Mouse (Mus musculus): ENCODE results near the gene Kif5a. TPM values are rescaled to one million over a fixed set of nuclear protein-coding genes. Genes with fewer than 3 reads are reported as not detected.
A peak's percentile ranks its signal among the peaks of the same experiment; 100 is the strongest.

Kif5a gene
- polyA plus RNA-seq, 1 experiment from 2014 or later = 0.70 TPM

DNA sequence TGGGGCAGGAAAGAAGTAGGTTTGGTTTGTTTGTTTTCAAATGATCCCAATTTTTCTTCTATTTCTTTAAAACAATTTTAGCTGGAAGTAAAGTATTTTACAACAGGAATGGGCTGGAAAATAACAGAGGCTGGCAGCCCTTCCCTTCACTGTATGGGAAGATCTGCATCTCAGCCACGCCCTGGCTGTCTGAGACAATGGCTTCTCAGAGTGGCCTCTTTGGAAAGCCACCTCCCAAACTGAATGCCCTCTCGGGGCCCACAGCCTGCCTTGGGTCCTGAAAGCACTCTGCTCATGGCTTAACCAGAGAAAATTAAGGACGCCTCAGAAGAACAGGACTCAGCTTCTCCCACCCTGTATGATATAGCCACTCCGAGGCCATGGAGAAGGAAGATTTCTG, 6.7 kb upstream of the Kif5a start:
- no peak overlapping the region for H3K4me2 ChIP-seq (ENCODE audit: low read depth, low read length)
- no peaks in the 10 kb centered on the region for H3K9me3 ChIP-seq (replicated peaks; ENCODE audit: control insufficient read depth, low read length)
- H3K9ac ChIP-seq (ENCODE audit: low read length) = no peak overlapping the region
- H3K36me3 ChIP-seq (ENCODE audit: control insufficient read depth, insufficient read depth) = peaks cover 29% of the 10 kb centered on the region
- H3K4me1 ChIP-seq (ENCODE audit: control insufficient read depth, insufficient read depth, low read length) = peaks cover 22% of the 10 kb centered on the region
- ATAC-seq (replicated peaks; ENCODE audit: extremely low read depth, insufficient read depth, low FRiP score) = no peak
- no peak overlapping the region for H3K27ac ChIP-seq (ENCODE audit: low read length)
- 81% methylated on average over 4 of the region's 4 CpGs for WGBS
- H3K4me3 ChIP-seq (ENCODE audit: low read length) = no peak overlapping the region
- no peaks in the 10 kb centered on the region for H3K27me3 ChIP-seq (ENCODE audit: control insufficient read depth, insufficient read depth, low read length)

DNA sequence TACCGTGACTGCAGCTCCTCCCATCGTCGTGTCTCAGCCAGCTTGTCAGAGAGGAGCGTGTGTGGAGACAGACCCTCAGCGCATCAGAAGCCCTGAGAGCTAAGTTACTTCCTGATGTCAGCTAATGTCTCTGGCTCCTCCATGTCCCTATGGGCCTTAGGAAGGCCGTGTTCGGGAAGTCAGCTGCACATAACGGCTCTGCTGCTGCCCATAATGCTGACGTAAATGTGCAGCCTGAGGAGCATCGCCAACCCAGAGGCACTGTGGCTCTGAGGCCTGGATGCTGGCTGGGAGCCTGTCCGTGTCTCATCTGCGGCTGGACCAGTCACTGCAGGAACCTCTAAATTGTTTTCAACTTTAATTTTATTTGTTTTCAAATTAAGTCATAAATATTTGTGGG, 5.9 kb upstream of the Kif5a start:
- peaks cover 22% of the 10 kb centered on the region for H3K4me1 ChIP-seq (ENCODE audit: control insufficient read depth, insufficient read depth, low read length)
- ATAC-seq (replicated peaks; ENCODE audit: extremely low read depth, insufficient read depth, low FRiP score) = no peak
- H3K4me3 ChIP-seq (ENCODE audit: low read length) = no peak overlapping the region
- no peaks in the 10 kb centered on the region for H3K9me3 ChIP-seq (replicated peaks; ENCODE audit: control insufficient read depth, low read length)
- WGBS = 75% methylated on average over 12 of the region's 12 CpGs
- H3K27ac ChIP-seq (ENCODE audit: low read length) = 0 out of 2 replicates have a peak overlapping the region, but pooled peaks have one; percentile 36
- H3K36me3 ChIP-seq (ENCODE audit: control insufficient read depth, insufficient read depth) = peaks cover 26% of the 10 kb centered on the region
- H3K4me2 ChIP-seq (ENCODE audit: low read depth, low read length) = no peak overlapping the region
- no peak overlapping the region for H3K9ac ChIP-seq (ENCODE audit: low read length)
- H3K27me3 ChIP-seq (ENCODE audit: control insufficient read depth, insufficient read depth, low read length) = peaks cover 4% of the 10 kb centered on the region; the same call in 1 of the 2 replicates

DNA sequence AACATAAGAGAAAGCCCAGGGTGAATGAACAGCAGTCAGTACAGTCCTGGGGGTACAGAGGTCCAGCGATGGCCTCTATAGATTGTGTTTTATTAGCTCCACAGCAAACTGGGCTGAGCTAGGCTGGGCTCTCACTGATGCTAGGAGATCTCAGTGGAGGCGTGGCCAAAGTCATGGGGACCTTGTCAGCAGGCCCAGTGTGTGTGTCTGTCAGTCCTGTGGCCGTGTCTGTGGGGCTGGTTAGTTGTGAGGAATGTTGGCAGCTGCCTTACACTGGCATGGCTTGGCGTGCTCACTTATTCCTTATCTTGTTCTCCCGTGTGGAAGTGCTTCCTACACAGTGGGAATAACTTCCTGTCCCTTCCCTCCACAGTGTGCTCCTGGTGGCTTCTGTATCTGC, 5.3 kb upstream of the Kif5a start:
- WGBS = 44% methylated on average over 5 of the region's 5 CpGs
- no peaks in the 10 kb centered on the region for H3K9me3 ChIP-seq (replicated peaks; ENCODE audit: control insufficient read depth, low read length)
- no peak for ATAC-seq (replicated peaks; ENCODE audit: extremely low read depth, insufficient read depth, low FRiP score)
- H3K27me3 ChIP-seq (ENCODE audit: control insufficient read depth, insufficient read depth, low read length) = peaks cover 7% of the 10 kb centered on the region
- H3K9ac ChIP-seq (ENCODE audit: low read length) = peak overlapping the region; percentile 4; the same call in 1 of the 2 replicates
- peaks cover 26% of the 10 kb centered on the region for H3K36me3 ChIP-seq (ENCODE audit: control insufficient read depth, insufficient read depth)
- H3K4me1 ChIP-seq (ENCODE audit: control insufficient read depth, insufficient read depth, low read length) = peaks cover 21% of the 10 kb centered on the region
- no peak overlapping the region for H3K4me3 ChIP-seq (ENCODE audit: low read length)
- no peak overlapping the region; the same call in 1 of the 2 replicates for H3K4me2 ChIP-seq (ENCODE audit: low read depth, low read length)
- peak overlapping the region; percentile 36; the same call in 1 of the 2 replicates for H3K27ac ChIP-seq (ENCODE audit: low read length)

DNA sequence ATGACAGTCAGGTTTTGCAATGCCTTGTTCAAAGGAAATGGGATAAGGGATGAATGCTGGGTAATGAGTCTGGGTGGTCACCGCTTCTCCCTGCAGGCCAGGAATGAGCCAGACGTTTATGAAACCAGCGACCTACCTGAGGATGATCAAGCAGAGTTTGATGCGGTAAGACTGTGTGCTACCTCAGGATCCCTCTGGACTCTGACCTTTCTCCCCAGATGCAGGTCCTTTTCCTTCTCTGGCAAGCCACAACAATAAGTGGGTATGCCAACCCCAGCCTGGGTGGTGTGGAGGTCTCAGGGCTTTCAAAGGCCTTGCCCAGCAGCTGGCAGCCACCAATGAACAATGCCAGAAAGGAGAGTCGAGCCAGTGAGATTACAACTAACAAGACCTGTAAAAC, 4.2 kb upstream of the Kif5a start:
- Histone ChIP-seq H3K9ac (ENCODE audit: low read length) (peak overlapping the region; percentile 94), H3K4me1 (ENCODE audit: control insufficient read depth, insufficient read depth, low read length) (peaks cover 25% of the 10 kb centered on the region), H3K4me2 (ENCODE audit: low read depth, low read length) (peak overlapping the region; percentile 86), H3K4me3 (ENCODE audit: low read length) (peak overlapping the region; percentile 69), H3K36me3 (ENCODE audit: control insufficient read depth, insufficient read depth) (peaks cover 17% of the 10 kb centered on the region), H3K27me3 (ENCODE audit: control insufficient read depth, insufficient read depth, low read length) (peaks cover 17% of the 10 kb centered on the region), H3K27ac (ENCODE audit: low read length) (no peak overlapping the region), H3K9me3 (replicated peaks; ENCODE audit: control insufficient read depth, low read length) (no peaks in the 10 kb centered on the region)
- ATAC-seq (replicated peaks; ENCODE audit: extremely low read depth, insufficient read depth, low FRiP score) = no peak
- WGBS = 61% methylated on average over 5 of the region's 5 CpGs

DNA sequence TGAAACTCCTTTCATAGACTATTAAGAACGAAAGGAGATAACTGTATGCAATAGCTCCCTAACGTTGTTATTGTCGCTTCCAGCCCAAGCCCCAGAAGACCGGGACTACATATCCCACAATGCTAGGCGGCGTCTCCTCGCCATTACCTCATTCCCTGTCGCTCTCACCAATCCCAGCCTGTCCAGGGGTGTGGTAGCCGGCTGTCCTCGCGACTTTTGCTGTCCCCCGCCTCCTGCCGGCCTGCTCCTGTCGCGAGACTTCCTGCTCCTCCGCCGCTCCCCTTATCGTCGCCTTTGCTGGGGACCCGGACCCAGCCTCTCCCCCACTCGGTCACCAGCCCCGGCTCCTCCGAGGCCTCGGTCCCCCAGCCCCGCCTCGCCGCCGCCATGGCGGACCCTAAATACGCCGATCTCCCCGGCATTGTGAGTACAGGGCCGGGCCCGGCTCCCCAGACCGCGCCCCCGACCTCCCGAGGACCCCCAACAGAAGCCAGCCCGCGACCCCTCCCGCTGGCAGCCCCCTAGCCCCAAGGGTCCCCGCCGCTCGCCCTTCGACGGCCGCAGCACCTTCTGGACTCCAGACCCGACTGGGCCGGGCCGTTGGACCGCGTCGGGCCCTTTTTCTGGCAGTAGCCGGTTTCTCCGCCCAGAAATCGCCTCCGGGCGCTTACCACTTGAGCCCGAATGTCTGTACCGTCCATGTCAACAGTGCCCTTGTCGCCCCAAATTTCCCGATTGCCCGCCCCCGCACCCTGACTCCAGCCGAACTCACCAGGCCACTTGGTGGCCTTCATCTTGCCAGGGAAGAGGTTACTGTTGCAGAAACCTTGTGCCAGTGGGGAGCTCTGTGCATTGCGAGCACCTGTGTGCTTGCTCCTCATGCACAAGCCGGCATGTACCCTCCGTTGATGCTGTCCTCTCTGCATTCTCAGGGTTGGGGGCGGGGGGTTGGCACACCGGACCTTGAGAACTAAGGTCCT, 3.3 kb upstream of the Kif5a start, which contains the start of gene Dctn2:
Gene Dctn2 (plus strand): TSS at position 257 of the 980 bp plus-strand sequence.
- peak within 1 kb of the TSS; percentile 86 for H3K4me2 ChIP-seq (ENCODE audit: low read depth, low read length)
- no peaks in the 10 kb centered on the region for H3K9me3 ChIP-seq (replicated peaks; ENCODE audit: control insufficient read depth, low read length)
- peaks cover 24% of the 10 kb centered on the region for H3K27me3 ChIP-seq (ENCODE audit: control insufficient read depth, insufficient read depth, low read length)
- WGBS = under 1% methylated on average over 69 of the region's 70 CpGs
- ATAC-seq (replicated peaks; ENCODE audit: extremely low read depth, insufficient read depth, low FRiP score) = peak; percentile 99
- H3K27ac ChIP-seq (ENCODE audit: low read length) = peak within 1 kb of the TSS; percentile 72
- peaks cover 12% of the 10 kb centered on the region for H3K36me3 ChIP-seq (ENCODE audit: control insufficient read depth, insufficient read depth)
- peak within 1 kb of the TSS; percentile 69 for H3K4me3 ChIP-seq (ENCODE audit: low read length)
- peak within 1 kb of the TSS; percentile 94 for H3K9ac ChIP-seq (ENCODE audit: low read length)
- peaks cover 25% of the 10 kb centered on the region for H3K4me1 ChIP-seq (ENCODE audit: control insufficient read depth, insufficient read depth, low read length)

DNA sequence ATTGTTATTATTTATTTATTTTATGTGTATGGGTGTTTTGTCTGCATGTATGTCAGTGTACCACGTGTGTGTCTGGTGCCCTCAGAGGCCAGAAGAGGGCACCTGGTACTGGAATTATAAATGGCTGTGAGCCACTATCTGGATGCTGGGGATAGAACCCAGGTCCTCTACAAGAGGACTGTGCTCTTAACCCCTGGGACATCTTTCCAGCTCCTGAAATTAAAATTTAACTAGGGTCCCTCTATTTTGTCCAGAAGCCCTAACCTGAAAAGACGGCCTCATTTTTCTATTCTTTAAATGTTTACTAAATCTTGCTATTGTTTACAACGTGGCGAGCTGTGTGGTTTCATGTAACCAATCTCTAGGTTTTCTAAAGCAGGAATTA, 2.6 kb upstream of the Kif5a start:
- Histone ChIP-seq H3K4me3 (ENCODE audit: low read length) (peak overlapping the region; percentile 69), H3K27me3 (ENCODE audit: control insufficient read depth, insufficient read depth, low read length) (peaks cover 30% of the 10 kb centered on the region), H3K27ac (ENCODE audit: low read length) (no peak overlapping the region), H3K36me3 (ENCODE audit: control insufficient read depth, insufficient read depth) (peaks cover 6% of the 10 kb centered on the region), H3K9me3 (replicated peaks; ENCODE audit: control insufficient read depth, low read length) (no peaks in the 10 kb centered on the region), H3K4me1 (ENCODE audit: control insufficient read depth, insufficient read depth, low read length) (peaks cover 25% of the 10 kb centered on the region), H3K9ac (ENCODE audit: low read length) (no peak overlapping the region; the same call in 1 of the 2 replicates), H3K4me2 (ENCODE audit: low read depth, low read length) (peak overlapping the region; percentile 43)
- WGBS = 25% methylated on average over 4 of the region's 4 CpGs
- ATAC-seq (replicated peaks; ENCODE audit: extremely low read depth, insufficient read depth, low FRiP score) = no peak

DNA sequence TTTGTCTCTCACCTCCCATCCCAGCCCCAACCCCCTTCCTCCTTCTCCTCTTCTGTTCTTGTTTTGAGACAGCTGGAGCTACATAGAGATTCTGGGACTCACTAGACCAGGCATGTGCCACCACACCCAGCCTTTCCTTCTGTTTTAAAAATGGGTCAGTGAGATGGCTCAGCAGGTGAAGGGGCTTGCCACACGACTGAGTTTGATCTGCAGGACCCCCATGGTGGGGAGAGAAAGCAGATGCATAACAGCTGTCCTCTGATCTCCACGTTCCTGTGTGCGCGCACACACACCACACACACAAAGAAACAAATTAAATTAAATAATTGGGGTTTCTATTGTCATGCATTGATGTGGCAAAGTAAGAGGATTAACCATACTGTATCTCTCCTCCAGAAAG, 1.8 kb upstream of the Kif5a start:
- Histone ChIP-seq H3K4me2 (ENCODE audit: low read depth, low read length) (no peak overlapping the region), H3K27ac (ENCODE audit: low read length) (no peak overlapping the region), H3K9me3 (replicated peaks; ENCODE audit: control insufficient read depth, low read length) (no peaks in the 10 kb centered on the region), H3K27me3 (ENCODE audit: control insufficient read depth, insufficient read depth, low read length) (peaks cover 30% of the 10 kb centered on the region), H3K9ac (ENCODE audit: low read length) (no peak overlapping the region), H3K4me3 (ENCODE audit: low read length) (no peak overlapping the region), H3K36me3 (ENCODE audit: control insufficient read depth, insufficient read depth) (peaks cover 2% of the 10 kb centered on the region), H3K4me1 (ENCODE audit: control insufficient read depth, insufficient read depth, low read length) (peaks cover 25% of the 10 kb centered on the region)
- no peak for ATAC-seq (replicated peaks; ENCODE audit: extremely low read depth, insufficient read depth, low FRiP score)
- 70% methylated on average over 4 of the region's 4 CpGs for WGBS

DNA sequence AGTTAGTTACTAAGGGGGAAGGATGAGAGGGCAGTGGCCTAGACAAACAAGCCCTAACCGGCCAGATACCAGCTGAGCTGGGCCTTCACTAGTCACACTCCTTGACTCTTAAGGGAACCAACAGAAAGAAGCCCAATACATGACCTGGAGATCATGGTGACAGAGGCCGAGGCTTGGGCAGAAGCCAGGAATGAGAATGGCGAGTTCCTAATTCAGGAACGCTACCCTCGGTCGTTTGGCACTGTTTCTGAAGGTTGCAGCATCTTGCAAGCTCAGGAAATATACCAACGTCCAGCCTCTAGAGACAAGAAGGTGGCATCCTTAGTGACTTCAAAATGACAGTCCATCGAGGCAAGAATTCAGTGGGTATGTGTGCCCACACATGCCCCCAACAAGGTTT, 1.2 kb upstream of the Kif5a start:
- H3K36me3 ChIP-seq (ENCODE audit: control insufficient read depth, insufficient read depth) = no peaks in the 10 kb centered on the region; the same call in 1 of the 2 replicates
- H3K4me2 ChIP-seq (ENCODE audit: low read depth, low read length) = no peak overlapping the region
- ATAC-seq (replicated peaks; ENCODE audit: extremely low read depth, insufficient read depth, low FRiP score) = no peak
- no peaks in the 10 kb centered on the region for H3K9me3 ChIP-seq (replicated peaks; ENCODE audit: control insufficient read depth, low read length)
- peaks cover 30% of the 10 kb centered on the region for H3K27me3 ChIP-seq (ENCODE audit: control insufficient read depth, insufficient read depth, low read length)
- no peak overlapping the region for H3K4me3 ChIP-seq (ENCODE audit: low read length)
- 67% methylated on average over 8 of the region's 8 CpGs for WGBS
- H3K9ac ChIP-seq (ENCODE audit: low read length) = no peak overlapping the region
- peaks cover 25% of the 10 kb centered on the region for H3K4me1 ChIP-seq (ENCODE audit: control insufficient read depth, insufficient read depth, low read length)
- no peak overlapping the region for H3K27ac ChIP-seq (ENCODE audit: low read length)

DNA sequence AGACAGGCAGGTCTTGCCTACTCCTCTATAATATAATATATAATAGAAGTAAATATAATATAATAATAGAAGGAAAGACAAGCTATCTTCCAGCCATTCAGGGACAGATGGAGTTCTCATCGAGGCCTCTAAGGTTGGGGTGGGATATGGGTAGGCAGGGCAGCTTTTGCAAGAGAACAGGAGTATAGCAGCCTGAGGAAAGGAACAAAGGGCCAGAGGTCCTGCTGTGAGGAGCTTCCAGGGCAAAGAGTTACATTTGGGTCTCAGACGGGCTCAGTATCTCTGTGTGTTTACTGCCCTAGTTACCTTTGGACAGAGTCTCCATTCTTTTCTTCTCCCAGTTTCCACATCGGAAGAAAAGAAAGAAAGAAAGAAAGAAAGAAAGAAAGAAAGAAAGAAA, 483 bp upstream of the Kif5a start:
- Histone ChIP-seq H3K27me3 (ENCODE audit: control insufficient read depth, insufficient read depth, low read length) (peaks cover 30% of the 10 kb centered on the region), H3K36me3 (ENCODE audit: control insufficient read depth, insufficient read depth) (no peaks in the 10 kb centered on the region), H3K9me3 (replicated peaks; ENCODE audit: control insufficient read depth, low read length) (no peaks in the 10 kb centered on the region), H3K4me3 (ENCODE audit: low read length) (peak overlapping the region; percentile 48; the same call in 1 of the 2 replicates), H3K4me2 (ENCODE audit: low read depth, low read length) (no peak overlapping the region), H3K9ac (ENCODE audit: low read length) (no peak overlapping the region), H3K4me1 (ENCODE audit: control insufficient read depth, insufficient read depth, low read length) (peaks cover 22% of the 10 kb centered on the region), H3K27ac (ENCODE audit: low read length) (no peak overlapping the region)
- WGBS = 54% methylated on average over 3 of the region's 3 CpGs
- ATAC-seq (replicated peaks; ENCODE audit: extremely low read depth, insufficient read depth, low FRiP score) = no peak
